Mouse (Mus musculus) forebrain, embryonic 11.5 days (tissue): ENCODE measurements at regions not wholly inside any gene's neighbourhood (a gene's known extent, or its start where the extent isn't known, plus 50 kb on each side); places are given as distances from the start of the nearest gene placed in this dataset.

Experiments used
- ATAC-seq: fragments of 200-750 bp; cut with Nextera tagmentation; replicated peaks from 2 replicates; pipeline ENCODE4 v1.8.0; 2017; ENCODE audit warnings: moderate TSS enrichment; ENCODE audit not compliant: low FRiP score
- DNase-seq: peaks from one replicate; pipeline ENCODE4 v3.0.0-alpha.2; 2017; ENCODE audit warnings: low spot score
- H3K27ac ChIP-seq: fragments of 300-500 bp; sonication (generic); 2 replicates; pipeline ENCODE4 v1.5.1; 2014; ENCODE audit warnings: low read depth, low read length
- H3K27me3 ChIP-seq: fragments of 300-500 bp; sonication (generic); 2 replicates; pipeline ENCODE4 v1.6.1; 2014; ENCODE audit warnings: mild to moderate bottlenecking, low read length, mixed read lengths; ENCODE audit not compliant: control insufficient read depth, insufficient read depth
- H3K36me3 ChIP-seq: fragments of 300-500 bp; sonication (generic); 2 replicates; pipeline ENCODE4 v1.6.1; 2014; ENCODE audit warnings: mild to moderate bottlenecking, low read length, moderate library complexity, mixed read lengths; ENCODE audit not compliant: control insufficient read depth, insufficient read depth
- H3K4me1 ChIP-seq: fragments of 300-500 bp; sonication (generic); replicated peaks from 2 replicates; pipeline ENCODE4 v1.6.1; 2014; ENCODE audit warnings: low read length, mixed read lengths; ENCODE audit not compliant: control insufficient read depth, insufficient read depth
- H3K4me2 ChIP-seq: fragments of 300-500 bp; sonication (generic); 2 replicates; pipeline ENCODE4 v1.6.1; 2014; ENCODE audit warnings: low read depth, mild to moderate bottlenecking, low read length, moderate library complexity, mixed read lengths; ENCODE audit not compliant: severe bottlenecking
- H3K4me3 ChIP-seq: fragments of 300-500 bp; sonication (generic); 2 replicates; pipeline ENCODE4 v1.5.1; 2014; ENCODE audit warnings: low read depth, low read length
- H3K9ac ChIP-seq: fragments of 300-500 bp; sonication (generic); 2 replicates; pipeline ENCODE4 v1.6.1; 2014; ENCODE audit warnings: low read length
- H3K9me3 ChIP-seq: fragments of 300-500 bp; sonication (generic); 2 replicates; pipeline ENCODE4 v1.6.1; 2016; ENCODE audit warnings: low read length, mixed read lengths; ENCODE audit not compliant: control insufficient read depth
- WGBS: fragments of 180-500 bp; shearing (Covaris S2); extraction: QIAGEN DNeasy Blood & Tissue Kit; methylation state at CpG from one replicate; pipeline ENCODE4 v1.1.7; 2014; 5-methylcytosine and 5-hydroxymethylcytosine counted together

GRCm38 (mm10) chr2:159134042-159134441, 339.4 kb downstream of the Dhx35 start:
- 92% methylated on average over 6 of the region's 6 CpGs for WGBS
- Histone ChIP-seq H3K36me3 (no peaks in the 10 kb centered on the region), H3K27ac (no peak overlapping the region), H3K4me2 (no peak overlapping the region), H3K4me1 (no peaks in the 10 kb centered on the region), H3K9me3 (no peaks in the 10 kb centered on the region), H3K4me3 (no peak overlapping the region), H3K9ac (no peak overlapping the region), H3K27me3 (no peaks in the 10 kb centered on the region)
- DNase-seq (no peak), ATAC-seq (no peak)

- H3K9ac ChIP-seq = no peak overlapping the region
- H3K27ac ChIP-seq = no peak overlapping the region
- ATAC-seq = no peak
- H3K4me3 ChIP-seq = no peak overlapping the region
- no peaks in the 10 kb centered on the region for H3K27me3 ChIP-seq
- 93% methylated on average over 2 of the region's 2 CpGs for WGBS
- H3K36me3 ChIP-seq = no peaks in the 10 kb centered on the region
- no peak for DNase-seq
- no peak overlapping the region for H3K4me2 ChIP-seq
- H3K4me1 ChIP-seq = no peaks in the 10 kb centered on the region
- no peaks in the 10 kb centered on the region for H3K9me3 ChIP-seq
Measured at GRCm38 (mm10) chr2:159138603-159139002, 344.0 kb downstream of the Dhx35 start.

DNA sequence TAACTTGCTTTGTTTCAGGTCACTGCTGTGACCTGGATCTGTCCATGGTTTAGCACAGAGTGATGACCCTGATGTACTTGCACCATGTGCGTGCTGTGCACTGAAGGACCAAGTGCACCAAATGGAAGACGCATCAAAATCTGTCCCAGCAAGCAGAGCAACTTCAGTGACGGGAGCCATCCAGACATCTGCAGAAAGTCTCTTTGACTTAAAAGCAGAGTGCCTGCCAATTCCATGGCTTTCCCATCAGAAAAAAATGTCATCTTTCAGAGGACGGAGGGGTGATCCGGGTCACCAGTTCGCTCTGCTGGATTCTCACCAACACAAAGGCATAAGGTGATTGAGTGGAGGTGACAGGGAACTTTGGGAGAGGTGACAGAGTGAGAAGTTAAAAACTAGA, 351.4 kb downstream of the Dhx35 start:
- H3K36me3 ChIP-seq = no peaks in the 10 kb centered on the region

GRCm38 (mm10) chr2:159163985-159164384, 369.4 kb downstream of the Dhx35 start:
- DNase-seq (peak; percentile 79), ATAC-seq (peak; percentile 66; the same call in 1 of the 2 replicates)
- Histone ChIP-seq H3K4me1 (no peaks in the 10 kb centered on the region), H3K9me3 (no peaks in the 10 kb centered on the region), H3K9ac (no peak overlapping the region), H3K4me3 (no peak overlapping the region), H3K36me3 (no peaks in the 10 kb centered on the region), H3K27ac (no peak overlapping the region), H3K4me2 (no peak overlapping the region), H3K27me3 (no peaks in the 10 kb centered on the region)
- 39% methylated on average over 7 of the region's 7 CpGs for WGBS

More for the DNA sequence above, 351.4 kb downstream of the Dhx35 start:
- Histone ChIP-seq H3K4me2 (no peak overlapping the region), H3K27me3 (no peaks in the 10 kb centered on the region), H3K4me3 (no peak overlapping the region), H3K4me1 (no peaks in the 10 kb centered on the region), H3K9me3 (no peaks in the 10 kb centered on the region), H3K27ac (no peak overlapping the region), H3K9ac (no peak overlapping the region)
- DNase-seq (no peak), ATAC-seq (no peak)
- WGBS = 90% methylated on average over 6 of the region's 6 CpGs

- H3K4me2 ChIP-seq = no peak overlapping the region
- ATAC-seq = no peak
- no peaks in the 10 kb centered on the region for H3K27me3 ChIP-seq
- DNase-seq = no peak
- H3K9ac ChIP-seq = no peak overlapping the region
- no peak overlapping the region for H3K4me3 ChIP-seq
- H3K4me1 ChIP-seq = no peaks in the 10 kb centered on the region
- no peaks in the 10 kb centered on the region for H3K9me3 ChIP-seq
- H3K27ac ChIP-seq = no peak overlapping the region
- no peaks in the 10 kb centered on the region for H3K36me3 ChIP-seq
- WGBS = 68% methylated on average over 7 of the region's 7 CpGs
Measured at GRCm38 (mm10) chr2:159168553-159169064, 374.0 kb downstream of the Dhx35 start.

DNA sequence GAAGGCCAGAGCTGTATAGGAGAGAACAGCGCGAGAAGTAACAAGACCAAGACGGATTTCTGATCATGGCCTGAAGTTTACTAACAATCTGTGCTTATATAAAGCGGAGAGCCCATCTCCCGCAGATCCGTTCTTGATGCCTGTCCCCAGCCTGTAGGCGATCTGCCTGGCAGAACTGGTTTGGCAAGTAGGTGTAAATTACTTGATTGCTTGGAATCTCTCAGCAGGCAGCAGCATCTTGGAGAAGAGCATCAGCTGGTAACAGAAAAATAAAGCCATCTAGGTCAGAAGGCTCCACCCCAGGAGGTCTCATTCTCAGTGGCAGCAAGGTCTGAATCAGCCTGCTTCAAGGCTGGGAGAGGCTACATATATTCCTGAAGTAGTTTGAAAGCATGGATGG, 401.5 kb downstream of the Dhx35 start:
- no peaks in the 10 kb centered on the region for H3K9me3 ChIP-seq
- H3K36me3 ChIP-seq = no peaks in the 10 kb centered on the region
- ATAC-seq (no peak), DNase-seq (no peak)
- no peaks in the 10 kb centered on the region for H3K4me1 ChIP-seq
- H3K27ac ChIP-seq = no peak overlapping the region
- H3K9ac ChIP-seq = no peak overlapping the region
- no peaks in the 10 kb centered on the region for H3K27me3 ChIP-seq
- no peak overlapping the region for H3K4me3 ChIP-seq
- WGBS = 50% methylated on average over 7 of the region's 7 CpGs
- H3K4me2 ChIP-seq = no peak overlapping the region

DNA sequence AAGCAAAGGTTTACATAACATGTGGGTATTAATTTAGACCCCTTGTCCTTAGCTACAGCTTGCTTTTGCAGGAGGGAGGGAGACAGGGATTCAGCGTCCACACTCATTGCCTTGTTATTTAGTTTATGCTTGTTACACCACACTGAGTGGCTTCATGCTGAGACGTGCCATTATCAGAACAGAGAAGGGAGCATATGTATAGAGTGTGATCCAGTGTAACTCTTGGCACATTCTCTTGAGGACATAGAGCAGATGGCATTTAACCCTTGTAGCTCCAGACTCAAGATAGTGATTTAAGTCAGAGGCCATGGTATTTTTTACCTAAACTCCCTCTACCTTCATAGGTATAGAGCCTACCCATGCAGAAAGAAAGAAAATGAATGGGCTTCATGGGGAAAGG, 437.7 kb downstream of the Dhx35 start:
- Histone ChIP-seq H3K27ac (no peak overlapping the region), H3K9ac (no peak overlapping the region), H3K4me1 (no peaks in the 10 kb centered on the region), H3K27me3 (no peaks in the 10 kb centered on the region), H3K4me2 (no peak overlapping the region), H3K36me3 (no peaks in the 10 kb centered on the region), H3K4me3 (no peak overlapping the region), H3K9me3 (no peaks in the 10 kb centered on the region)
- WGBS = 41% methylated on average over 2 of the region's 2 CpGs
- no peak for ATAC-seq
- DNase-seq = no peak

DNA sequence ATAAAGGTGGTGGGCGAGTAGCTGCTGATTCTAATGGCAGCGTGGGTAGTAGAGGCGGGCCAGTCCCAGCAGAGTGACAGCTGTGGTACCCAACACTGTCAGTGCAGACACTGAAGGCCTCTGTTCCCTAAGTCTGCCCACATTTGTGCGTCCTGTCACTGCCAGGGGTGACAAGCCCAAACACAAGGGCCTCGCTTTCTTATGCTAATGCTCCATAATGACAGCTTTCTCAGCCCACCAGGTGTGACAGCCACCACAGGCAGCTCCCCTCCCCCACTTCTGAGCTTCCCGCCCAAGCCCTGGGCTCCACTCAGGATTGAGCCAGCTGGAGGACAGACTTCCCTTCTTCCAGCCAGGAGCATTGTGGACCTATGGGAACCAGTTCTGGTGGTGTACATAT, 440.4 kb downstream of the Dhx35 start:
- Histone ChIP-seq H3K27me3 (no peaks in the 10 kb centered on the region), H3K9ac (no peak overlapping the region), H3K36me3 (no peaks in the 10 kb centered on the region), H3K4me1 (no peaks in the 10 kb centered on the region), H3K4me3 (no peak overlapping the region), H3K27ac (no peak overlapping the region), H3K9me3 (no peaks in the 10 kb centered on the region), H3K4me2 (no peak overlapping the region)
- DNase-seq = peak; percentile 52
- peak; percentile 84 for ATAC-seq
- 17% methylated on average over 6 of the region's 6 CpGs for WGBS

GRCm38 (mm10) chr2:159250065-159250464, 455.5 kb downstream of the Dhx35 start:
- ATAC-seq (no peak), DNase-seq (no peak)
- no peaks in the 10 kb centered on the region for H3K9me3 ChIP-seq
- no peaks in the 10 kb centered on the region for H3K4me1 ChIP-seq
- no peak overlapping the region for H3K4me2 ChIP-seq
- no peaks in the 10 kb centered on the region for H3K36me3 ChIP-seq
- no peak overlapping the region for H3K9ac ChIP-seq
- H3K27me3 ChIP-seq = no peaks in the 10 kb centered on the region
- 77% methylated on average over 6 of the region's 6 CpGs for WGBS
- no peak overlapping the region for H3K4me3 ChIP-seq
- no peak overlapping the region for H3K27ac ChIP-seq
